Mouse (Mus musculus) stomach, embryonic 16.5 days (tissue): ENCODE results near the gene Atf2. TPM values are rescaled to one million over a fixed set of nuclear protein-coding genes. Genes with fewer than 3 reads are reported as not detected.
A peak's percentile ranks its signal among the peaks of the same experiment; 100 is the strongest.
"Not testable (repeated sequence)": the region's sequence is repeated elsewhere in the genome, so short reads cannot be mapped to it uniquely, and the experiment has no call there.

Experiments
- ATAC-seq: fragments of 200-750 bp; cut with Nextera tagmentation; 2 replicates; pipeline ENCODE4 v1.8.0; 2017; ENCODE audit warnings: moderate number of reproducible peaks, moderate TSS enrichment; ENCODE audit not compliant: insufficient read depth, low FRiP score
- H3K27ac ChIP-seq: fragments of 300-500 bp; sonication (generic); 2 replicates; pipeline ENCODE4 v1.5.1; 2014; ENCODE audit warnings: low read length
- H3K27me3 ChIP-seq: fragments of 300-500 bp; sonication (generic); 2 replicates; pipeline ENCODE4 v1.6.1; 2014; ENCODE audit warnings: low read length, control low read depth, mixed read lengths; ENCODE audit not compliant: control insufficient read depth, insufficient read depth
- H3K36me3 ChIP-seq: fragments of 300-500 bp; sonication (generic); 2 replicates; pipeline ENCODE4 v1.6.1; 2014; ENCODE audit warnings: low read length; ENCODE audit not compliant: control insufficient read depth, insufficient read depth
- H3K4me1 ChIP-seq: fragments of 300-500 bp; sonication (generic); 2 replicates; pipeline ENCODE4 v1.6.1; 2014; ENCODE audit warnings: low read length, control low read depth, mixed read lengths; ENCODE audit not compliant: control insufficient read depth, insufficient read depth
- H3K4me2 ChIP-seq: fragments of 300-500 bp; sonication (generic); 2 replicates; pipeline ENCODE4 v1.6.1; 2014; ENCODE audit warnings: low read depth, low read length, mixed read lengths
- H3K4me3 ChIP-seq: fragments of 300-500 bp; sonication (generic); replicated peaks from 2 replicates; pipeline ENCODE4 v1.5.1; 2014; ENCODE audit warnings: mild to moderate bottlenecking, low read length
- H3K9ac ChIP-seq: fragments of 300-500 bp; sonication (generic); 2 replicates; pipeline ENCODE4 v1.6.1; 2014; ENCODE audit warnings: low read length
- H3K9me3 ChIP-seq: fragments of 300-500 bp; sonication (generic); replicated peaks from 2 replicates; pipeline ENCODE4 v1.6.1; 2016; ENCODE audit warnings: low read length, control low read depth; ENCODE audit not compliant: control insufficient read depth
- WGBS: fragments of 180-500 bp; shearing (Covaris S2); extraction: QIAGEN DNeasy Blood & Tissue Kit; methylation state at CpG from one replicate; pipeline ENCODE4 v1.1.7; 2014; 5-methylcytosine and 5-hydroxymethylcytosine counted together
- polyA plus RNA-seq: library from polyadenylated mRNA; unstranded; fragments of >200 nt; fragmentation: Nextera tagmentation; extraction: Ambion mirVana; gene quantifications from 2 replicates; pipeline ENCODE4 v1.2.1, GENCODE M21; 2015

Gene Atf2
- polyA plus RNA-seq, 1 experiment from 2014 or later, result 65.4 TPM

DNA sequence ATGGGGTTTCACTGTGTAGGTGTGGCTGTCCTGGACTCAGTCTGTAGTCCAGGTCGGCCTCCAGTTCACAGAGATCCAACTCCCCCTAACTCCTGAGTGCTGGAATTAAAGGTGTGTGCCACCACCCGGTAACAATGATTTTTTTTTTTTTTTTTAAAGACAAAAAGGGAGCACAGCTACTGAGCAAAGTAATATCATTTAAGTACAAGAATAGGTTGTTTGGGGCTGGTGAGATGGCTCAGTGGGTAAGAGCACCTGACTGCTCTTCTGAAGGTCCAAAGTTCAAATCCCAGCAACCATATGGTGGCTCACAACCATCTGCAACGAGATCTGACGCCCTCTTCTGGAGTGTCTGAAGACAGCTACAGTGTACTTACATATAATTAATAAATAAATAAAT, 4.5 kb upstream of the Atf2 start:
- H3K27ac ChIP-seq, H3K36me3 ChIP-seq, H3K4me1 ChIP-seq, H3K9ac ChIP-seq, ATAC-seq, H3K4me3 ChIP-seq, H3K4me2 ChIP-seq, H3K9me3 ChIP-seq, H3K27me3 ChIP-seq: not testable (repeated sequence)
- 66% methylated on average over 4 of the region's 4 CpGs for WGBS

DNA sequence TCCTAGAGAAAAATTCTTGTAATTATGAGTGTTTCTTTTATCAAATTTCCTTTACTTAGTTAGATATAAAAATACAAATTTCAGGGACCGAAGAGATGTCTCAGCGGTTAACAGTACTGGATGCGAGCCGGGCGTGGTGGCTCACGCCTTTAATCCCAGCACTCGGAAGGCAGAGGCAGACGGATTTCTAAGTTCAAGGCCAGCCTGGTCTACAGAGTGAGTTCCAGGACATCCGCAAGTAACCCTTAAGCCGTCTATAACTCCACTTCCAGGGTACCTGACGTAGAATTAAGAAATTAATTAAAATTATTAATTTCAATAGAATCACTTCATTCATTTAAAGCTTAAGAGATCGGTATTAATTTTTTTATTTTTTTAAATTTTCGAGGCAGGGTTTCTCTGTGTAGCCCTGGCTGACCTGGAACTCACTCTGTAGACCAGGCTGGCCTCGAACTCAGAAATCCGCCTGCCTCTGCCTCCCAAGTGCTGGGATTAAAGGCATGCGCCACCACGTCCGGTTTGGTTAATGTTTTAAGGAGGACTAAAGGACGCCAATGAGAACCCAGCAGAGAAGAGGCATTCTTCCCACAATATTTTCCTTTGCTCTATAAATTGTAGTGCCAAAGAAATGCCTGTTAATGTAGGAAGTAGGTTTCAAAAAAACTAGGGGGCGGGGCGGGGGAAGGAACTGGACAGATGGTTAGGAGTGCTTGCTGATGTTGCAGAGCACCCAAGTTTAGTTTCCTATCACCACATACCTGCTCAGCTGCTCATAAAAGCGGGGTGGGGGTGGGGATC, 1.2 kb upstream of the Atf2 start:
- Histone ChIP-seq H3K4me1 (0 out of 2 replicates have a peak, but pooled peaks cover 5% of the 10 kb centered on the region), H3K9me3 (no peaks in the 10 kb centered on the region), H3K9ac (no peak overlapping the region; the same call in 1 of the 2 replicates), H3K36me3 (no peaks in the 10 kb centered on the region), H3K27me3 (no peaks in the 10 kb centered on the region), H3K4me2 (peak overlapping the region; percentile 67), H3K27ac (no peak overlapping the region), H3K4me3 (peak overlapping the region; percentile 61)
- ATAC-seq, result no peak
- 61% methylated on average over 22 of the region's 22 CpGs for WGBS

DNA sequence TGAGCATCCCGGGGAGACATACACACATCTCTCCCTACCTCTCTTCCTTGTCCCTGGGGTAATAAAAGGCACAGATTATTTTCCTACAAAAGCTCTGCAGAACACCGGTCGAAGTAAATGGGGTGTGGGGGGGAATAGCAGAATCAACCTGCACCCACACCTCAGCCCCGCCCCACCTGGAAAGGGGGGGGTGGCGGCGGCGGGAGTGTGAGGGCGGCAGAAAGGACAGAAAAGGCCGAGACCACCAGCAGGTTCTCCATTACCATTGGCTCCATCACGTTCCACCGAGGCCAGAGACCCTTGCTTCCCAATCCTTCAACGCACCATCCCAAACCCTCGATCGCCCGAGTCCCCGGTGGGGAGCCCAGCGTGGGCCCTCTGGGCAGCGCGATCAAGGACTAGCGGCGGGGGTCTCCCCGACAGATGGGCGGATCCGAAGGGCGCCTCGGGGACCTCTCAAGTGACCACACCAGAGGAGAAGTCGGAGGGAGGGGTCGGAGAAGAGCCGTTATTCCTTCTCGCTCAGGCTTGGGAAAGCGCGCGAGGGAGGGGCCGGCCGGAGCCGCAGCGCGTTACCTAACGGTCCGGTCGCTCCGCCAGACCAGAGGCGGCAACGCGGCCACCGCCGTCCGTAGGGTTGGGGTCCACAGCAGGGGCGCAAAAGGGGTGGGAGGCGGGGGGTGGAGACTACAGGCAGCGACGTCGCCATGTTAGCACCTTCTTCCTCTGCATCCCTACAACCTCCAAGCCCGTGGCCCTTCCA, 557 bp downstream of the Atf2 start:
- Histone ChIP-seq H3K4me3 (peak overlapping the region; percentile 98), H3K9ac (peak overlapping the region; percentile 96), H3K9me3 (no peaks in the 10 kb centered on the region), H3K4me1 (0 out of 2 replicates have a peak, but pooled peaks cover 5% of the 10 kb centered on the region), H3K27me3 (no peaks in the 10 kb centered on the region), H3K4me2 (peak overlapping the region; percentile 65), H3K36me3 (no peaks in the 10 kb centered on the region), H3K27ac (peak overlapping the region; percentile 89)
- ATAC-seq, result peak; percentile 44
- WGBS, result under 1% methylated on average over 52 of the region's 54 CpGs

DNA sequence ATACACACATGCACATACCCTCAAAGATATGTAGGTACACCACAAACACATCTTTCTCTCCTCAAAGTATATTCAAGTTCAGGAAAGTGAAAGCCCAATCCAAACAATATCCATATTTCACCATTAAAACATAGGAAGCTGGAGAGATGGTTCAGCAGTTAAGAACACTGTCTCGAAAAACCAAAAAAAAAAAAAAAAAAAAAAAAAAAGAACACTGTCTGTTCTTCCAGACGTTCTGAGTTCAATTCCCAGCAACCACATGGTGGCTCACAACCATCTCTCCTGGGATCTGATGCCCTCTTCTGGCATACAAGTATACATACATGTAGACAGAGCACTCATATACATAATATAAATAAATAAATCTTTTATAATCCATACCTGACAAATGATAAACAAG, 6.4 kb downstream of the Atf2 start:
- Histone ChIP-seq H3K36me3 (no peaks in the 10 kb centered on the region), H3K4me1 (no peaks in the 10 kb centered on the region), H3K9ac (no peak overlapping the region), H3K9me3 (no peaks in the 10 kb centered on the region), H3K27ac (no peak overlapping the region), H3K27me3 (no peaks in the 10 kb centered on the region), H3K4me2 (no peak overlapping the region), H3K4me3 (no peak overlapping the region)
- WGBS, result 77% methylated on average over 2 of the region's 2 CpGs
- ATAC-seq, result no peak

DNA sequence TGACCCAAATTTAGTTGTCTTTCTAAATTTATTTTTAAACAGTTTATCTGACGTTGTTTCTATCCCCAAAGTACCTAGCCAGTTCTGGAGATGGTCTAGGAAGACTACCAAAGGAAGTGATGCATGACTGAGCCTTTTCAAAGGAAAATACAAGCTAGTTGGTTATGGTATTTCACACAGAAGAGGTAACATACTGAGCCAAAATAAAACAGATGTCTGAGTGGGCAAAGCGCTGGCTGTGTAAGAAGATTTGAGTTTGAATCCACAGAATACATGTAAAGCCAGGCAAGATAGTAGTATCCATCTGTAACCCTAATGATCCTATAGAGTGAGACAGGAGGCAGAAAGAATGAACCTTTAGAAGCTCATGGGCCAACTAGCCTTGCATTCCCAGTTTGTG, 14.5 kb downstream of the Atf2 start:
- Histone ChIP-seq H3K4me3 (no peak overlapping the region), H3K27ac (no peak overlapping the region), H3K4me1 (no peaks in the 10 kb centered on the region), H3K9ac (no peak overlapping the region), H3K4me2 (no peak overlapping the region), H3K9me3 (no peaks in the 10 kb centered on the region), H3K36me3 (no peaks in the 10 kb centered on the region), H3K27me3 (no peaks in the 10 kb centered on the region)
- no peak for ATAC-seq
- 92% methylated on average over 2 of the region's 2 CpGs for WGBS

DNA sequence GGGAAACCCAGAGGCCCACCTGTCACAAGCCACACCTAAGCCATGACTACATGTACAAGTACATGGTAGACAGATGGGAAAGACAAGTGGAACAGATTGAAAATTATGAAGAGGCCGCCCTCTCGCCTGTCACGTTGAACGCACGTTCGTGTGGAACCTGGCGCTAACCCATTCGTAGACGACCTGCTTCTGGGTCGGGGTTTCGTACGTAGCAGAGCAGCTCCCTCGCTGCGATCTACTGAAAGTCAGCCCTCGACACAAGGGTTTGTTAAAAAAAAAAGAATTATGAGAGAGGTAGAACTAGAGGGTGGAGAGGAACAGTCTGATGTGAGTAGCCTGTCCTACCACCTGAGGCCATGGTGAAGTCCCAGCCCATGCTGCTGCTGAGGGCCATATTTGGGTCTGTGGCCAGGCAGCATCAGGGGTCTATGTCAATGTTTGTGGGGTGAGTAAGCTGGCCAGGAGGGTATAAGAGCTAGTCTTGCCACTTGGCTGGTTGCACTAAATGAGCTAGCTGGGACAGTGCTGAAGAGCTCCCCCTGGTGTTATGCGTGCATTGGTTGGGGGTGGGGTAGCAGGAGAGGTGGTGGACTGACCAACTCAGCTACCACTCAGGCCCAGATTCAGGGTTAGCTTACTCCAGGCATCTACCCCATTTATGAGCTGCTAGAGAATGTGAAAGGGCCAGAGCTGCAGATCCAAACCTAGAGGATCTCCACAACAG, 24.5 kb downstream of the Atf2 start:
- H3K36me3 ChIP-seq, result no peaks in the 10 kb centered on the region
- 79% methylated on average over 16 of the region's 16 CpGs for WGBS
- no peak; the same call in 1 of the 2 replicates for ATAC-seq
- H3K4me1 ChIP-seq, result no peaks in the 10 kb centered on the region
- no peak overlapping the region for H3K27ac ChIP-seq
- H3K9ac ChIP-seq, result no peak overlapping the region
- H3K27me3 ChIP-seq, result no peaks in the 10 kb centered on the region
- H3K4me3 ChIP-seq, result no peak overlapping the region
- H3K4me2 ChIP-seq, result no peak overlapping the region
- H3K9me3 ChIP-seq, result no peaks in the 10 kb centered on the region

DNA sequence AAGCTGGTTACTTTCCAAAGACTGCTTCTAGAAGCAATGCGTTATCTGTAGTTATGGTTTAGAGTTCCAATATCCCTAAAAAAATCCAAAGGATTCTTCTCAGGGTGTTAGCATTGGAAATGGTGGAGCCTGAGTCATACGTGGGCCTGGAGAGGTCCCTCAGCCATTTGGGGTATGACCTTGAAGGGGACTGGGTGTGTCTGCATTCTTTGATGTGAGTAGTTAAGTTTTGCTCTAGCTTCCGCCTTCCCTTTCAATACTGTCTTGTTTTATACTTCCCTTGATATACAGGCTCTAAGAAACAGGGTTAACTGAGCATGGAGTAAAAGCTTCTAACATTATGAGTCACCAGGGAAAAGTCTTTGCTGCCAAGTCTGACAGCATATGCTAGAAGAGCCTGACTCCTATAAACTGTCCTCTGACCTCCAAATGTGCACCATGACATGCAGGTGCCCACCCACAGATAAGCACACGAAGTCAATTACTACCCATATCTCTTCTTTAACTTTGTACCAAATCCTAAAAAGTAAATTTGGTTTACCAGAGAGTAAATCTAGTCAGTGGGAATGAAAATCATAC, 32.3 kb downstream of the Atf2 start:
- ATAC-seq, result no peak

DNA sequence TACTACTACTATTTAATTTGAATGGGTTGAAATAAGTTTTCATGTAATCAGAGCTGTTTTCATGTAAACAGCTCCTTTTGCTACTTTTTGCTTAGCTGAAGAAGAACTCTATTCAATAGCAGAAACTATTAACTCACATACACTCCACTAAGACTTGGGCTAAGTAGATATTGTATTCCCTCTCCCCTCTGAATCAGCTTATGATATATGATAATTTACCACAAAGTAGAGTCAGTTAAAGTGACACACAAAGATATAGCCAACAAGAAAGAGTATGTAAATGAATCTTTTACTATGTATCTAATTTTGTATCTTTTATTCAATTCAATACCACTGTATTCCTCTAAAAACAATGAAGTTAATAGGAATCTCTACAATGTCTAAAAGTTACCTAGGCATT, 35.1 kb downstream of the Atf2 start:
- Histone ChIP-seq H3K9me3 (no peaks in the 10 kb centered on the region), H3K4me2 (no peak overlapping the region), H3K4me3 (no peak overlapping the region), H3K27me3 (no peaks in the 10 kb centered on the region), H3K4me1 (0 out of 2 replicates have a peak, but pooled peaks cover 2% of the 10 kb centered on the region), H3K9ac (no peak overlapping the region), H3K27ac (no peak overlapping the region), H3K36me3 (no peaks in the 10 kb centered on the region)
- ATAC-seq, result no peak

More for the DNA sequence above, 32.3 kb downstream of the Atf2 start:
- WGBS, result 70% methylated on average over 4 of the region's 4 CpGs
- no peak overlapping the region; the same call in 1 of the 2 replicates for H3K27ac ChIP-seq
- no peak overlapping the region for H3K9ac ChIP-seq
- H3K36me3 ChIP-seq, result no peaks in the 10 kb centered on the region
- H3K4me2 ChIP-seq, result no peak overlapping the region
- no peaks in the 10 kb centered on the region for H3K9me3 ChIP-seq
- 0 out of 2 replicates have a peak, but pooled peaks cover 2% of the 10 kb centered on the region for H3K4me1 ChIP-seq
- no peak overlapping the region for H3K4me3 ChIP-seq
- no peaks in the 10 kb centered on the region for H3K27me3 ChIP-seq
